Mouse (Mus musculus) adrenal gland, postnatal 14 days (tissue): Measurements from ENCODE around the gene Rimbp2. TPM values are rescaled to one million over a fixed set of nuclear protein-coding genes. Genes with fewer than 3 reads are reported as not detected.

Experiments used
- DNase-seq: peaks from one replicate; pipeline ENCODE4 v3.0.0; 2021; ENCODE audit warnings: mixed read lengths
- total RNA-seq: library from RNA; stranded (reverse); gene quantifications from 2 replicates; pipeline ENCODE4 v1.2.3, GENCODE M21; 2021

Gene Rimbp2
- total RNA-seq, 1 experiment from 2014 or later, result 5.7 TPM

DNA sequence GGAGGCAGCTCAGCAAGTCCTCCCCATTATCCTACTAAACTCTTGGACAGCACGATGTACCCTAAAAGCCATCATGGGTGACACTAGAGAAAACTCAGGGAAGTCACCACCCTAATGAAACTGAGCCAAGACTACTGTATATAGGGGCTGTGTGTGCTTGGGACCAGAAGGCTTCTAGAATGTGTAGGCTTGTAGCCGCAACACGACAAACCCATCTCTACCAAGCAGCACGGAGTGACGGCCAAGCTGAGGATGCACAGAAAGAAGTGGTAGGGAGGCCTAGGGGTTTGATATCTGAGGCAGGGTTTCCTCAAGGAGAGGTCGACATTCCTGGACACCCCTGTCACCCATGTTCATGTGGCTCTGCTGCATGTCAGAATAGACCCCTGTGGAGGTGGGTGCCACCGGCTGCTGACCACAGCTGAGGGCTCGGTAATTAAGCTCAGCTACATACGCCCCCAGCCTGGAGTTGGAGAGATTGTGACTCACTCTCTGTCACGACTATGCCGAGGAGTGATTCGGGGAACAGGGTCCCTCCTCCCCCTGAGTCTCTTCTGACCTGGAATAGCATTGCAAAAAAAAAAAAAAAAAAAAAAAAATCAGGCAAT, 106.7 kb downstream of the Rimbp2 start:
- DNase-seq, result no peak

- no peak for DNase-seq
Observed at GRCm38 (mm10) chr5:128845033-128845432, 108.3 kb downstream of the Rimbp2 start.

DNA sequence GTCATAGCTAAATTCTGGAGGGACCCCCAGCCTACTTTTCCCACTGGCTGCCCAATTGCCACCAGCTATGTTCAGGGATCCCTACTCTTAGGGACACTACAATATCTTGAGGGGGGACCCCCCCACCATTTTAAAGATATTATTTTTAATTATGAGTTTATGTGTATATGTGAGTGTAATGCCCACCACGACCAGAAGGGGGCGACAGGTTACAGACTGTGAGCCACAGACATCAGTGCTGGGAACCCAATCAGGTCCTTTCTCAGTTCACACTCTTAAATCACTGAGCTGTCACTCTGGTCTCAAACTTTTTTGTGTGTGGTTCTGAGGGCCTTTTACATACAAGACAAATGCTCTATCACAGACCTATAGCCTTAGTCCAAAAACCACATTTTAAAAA, 109.3 kb downstream of the Rimbp2 start:
- no peak for DNase-seq

GRCm38 (mm10) chr5:128841541-128841940, 111.7 kb downstream of the Rimbp2 start:
- no peak for DNase-seq

GRCm38 (mm10) chr5:128837045-128837444, 116.2 kb downstream of the Rimbp2 start:
- DNase-seq, result no peak

DNA sequence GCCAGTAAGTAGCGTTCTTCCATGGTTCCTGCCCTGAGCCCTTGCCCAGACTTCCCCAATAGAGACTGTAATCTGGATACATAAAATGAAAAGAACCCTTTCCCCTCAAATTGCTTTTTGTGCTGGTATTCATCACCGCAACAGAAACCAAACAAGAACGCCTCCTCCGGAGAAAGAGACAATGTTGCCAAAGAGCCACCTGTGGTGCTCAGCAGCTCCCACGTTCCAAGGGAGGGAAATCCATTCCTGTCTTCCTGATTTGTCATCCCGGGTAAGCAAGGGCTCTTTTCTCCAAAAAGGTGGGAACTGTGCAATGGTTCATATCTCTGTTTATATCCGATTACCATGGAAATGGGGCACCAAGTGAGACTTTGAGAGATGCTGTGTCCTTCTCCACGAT, 119.2 kb downstream of the Rimbp2 start:
- no peak for DNase-seq

GRCm38 (mm10) chr5:128822843-128823242, 130.4 kb downstream of the Rimbp2 start:
- no peak for DNase-seq

GRCm38 (mm10) chr5:128819638-128820285, 133.5 kb downstream of the Rimbp2 start:
- DNase-seq, result no peak

- no peak for DNase-seq
Observed at GRCm38 (mm10) chr5:128815629-128816028, 137.7 kb downstream of the Rimbp2 start.

DNA sequence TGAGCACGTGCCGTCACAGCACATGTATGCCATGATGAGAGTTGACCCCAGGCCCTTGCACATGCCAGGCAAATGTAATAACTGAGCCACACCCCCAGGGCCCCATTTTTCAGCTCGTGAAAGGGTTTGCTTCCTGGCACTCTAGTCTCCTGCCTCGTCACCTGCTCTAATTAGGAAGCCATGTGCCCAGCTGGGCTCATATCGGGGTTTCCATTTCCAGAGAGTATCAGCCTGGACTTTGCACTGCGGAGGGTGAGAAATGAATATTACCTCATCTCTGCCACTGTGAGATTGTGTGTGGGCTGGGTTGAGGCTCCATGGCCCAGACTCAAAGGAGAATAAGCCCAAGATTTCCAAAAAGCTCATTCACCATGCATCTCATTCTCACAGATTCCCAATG, 138.2 kb downstream of the Rimbp2 start:
- no peak for DNase-seq

- no peak for DNase-seq
Observed at GRCm38 (mm10) chr5:128813121-128813520, 140.2 kb downstream of the Rimbp2 start.

DNA sequence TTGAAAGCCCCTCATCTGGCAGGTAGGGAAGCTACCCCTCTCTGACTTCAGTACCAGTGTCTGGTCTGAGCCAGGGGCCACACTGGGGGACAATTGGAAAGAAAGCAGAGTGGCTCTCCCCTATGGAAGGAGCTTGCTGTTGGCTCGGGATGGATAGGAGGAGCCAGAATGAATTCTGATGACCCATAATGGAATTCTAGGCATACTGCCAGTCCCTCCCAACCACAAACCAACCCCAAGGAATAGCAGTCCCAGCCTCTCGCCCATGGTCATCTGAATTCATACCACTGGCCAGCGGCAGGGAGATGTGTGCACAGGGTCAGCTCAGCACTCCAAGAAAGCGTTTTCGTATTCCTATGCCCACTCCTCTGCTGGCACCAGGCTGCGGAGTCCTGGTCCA, 141.9 kb downstream of the Rimbp2 start:
- no peak for DNase-seq

GRCm38 (mm10) chr5:128810006-128810405, 143.3 kb downstream of the Rimbp2 start:
- peak; percentile 15 for DNase-seq

DNA sequence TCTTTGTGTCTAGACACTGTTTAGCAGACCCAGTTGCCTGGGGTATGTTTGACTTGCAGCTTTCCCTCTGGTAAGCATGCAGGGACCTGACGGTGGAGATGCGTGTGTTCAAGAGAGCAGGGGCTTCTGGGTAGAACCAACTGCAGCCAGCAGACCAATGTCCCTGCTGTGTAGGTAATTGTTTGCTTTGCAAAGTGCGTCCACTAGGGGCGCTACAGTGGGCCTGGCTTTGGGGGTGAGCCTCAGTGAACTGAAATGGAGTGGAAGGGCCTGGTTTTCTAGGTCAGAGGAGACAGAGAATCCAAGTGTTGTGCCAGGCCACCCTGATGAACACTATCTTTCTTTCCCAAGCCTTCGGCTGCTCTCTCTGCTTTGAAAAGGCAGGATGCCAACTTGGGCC, 143.9 kb downstream of the Rimbp2 start:
- DNase-seq, result peak; percentile 41

GRCm38 (mm10) chr5:128808547-128809182, 144.6 kb downstream of the Rimbp2 start:
- peak; percentile 46 for DNase-seq

DNA sequence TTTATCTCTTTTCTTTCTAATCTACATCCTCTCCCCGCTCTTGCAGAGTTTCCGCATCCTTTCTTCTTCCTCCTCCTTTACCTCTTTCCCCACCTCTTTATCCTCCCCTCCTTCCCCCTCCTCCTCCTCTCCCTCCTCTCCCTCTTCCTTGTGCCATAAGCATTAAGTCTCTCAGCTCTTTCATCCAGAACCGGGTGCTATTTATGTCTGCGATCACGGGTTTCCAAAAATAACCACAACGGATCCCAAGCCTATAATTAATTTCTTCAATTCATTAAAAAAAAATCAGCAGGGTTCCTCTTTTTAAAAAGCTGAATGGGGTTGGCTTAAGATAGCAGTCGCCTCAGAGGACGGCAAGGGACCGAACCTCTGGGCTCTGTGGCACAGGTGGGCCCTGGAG, 145.9 kb downstream of the Rimbp2 start:
- DNase-seq, result no peak

DNA sequence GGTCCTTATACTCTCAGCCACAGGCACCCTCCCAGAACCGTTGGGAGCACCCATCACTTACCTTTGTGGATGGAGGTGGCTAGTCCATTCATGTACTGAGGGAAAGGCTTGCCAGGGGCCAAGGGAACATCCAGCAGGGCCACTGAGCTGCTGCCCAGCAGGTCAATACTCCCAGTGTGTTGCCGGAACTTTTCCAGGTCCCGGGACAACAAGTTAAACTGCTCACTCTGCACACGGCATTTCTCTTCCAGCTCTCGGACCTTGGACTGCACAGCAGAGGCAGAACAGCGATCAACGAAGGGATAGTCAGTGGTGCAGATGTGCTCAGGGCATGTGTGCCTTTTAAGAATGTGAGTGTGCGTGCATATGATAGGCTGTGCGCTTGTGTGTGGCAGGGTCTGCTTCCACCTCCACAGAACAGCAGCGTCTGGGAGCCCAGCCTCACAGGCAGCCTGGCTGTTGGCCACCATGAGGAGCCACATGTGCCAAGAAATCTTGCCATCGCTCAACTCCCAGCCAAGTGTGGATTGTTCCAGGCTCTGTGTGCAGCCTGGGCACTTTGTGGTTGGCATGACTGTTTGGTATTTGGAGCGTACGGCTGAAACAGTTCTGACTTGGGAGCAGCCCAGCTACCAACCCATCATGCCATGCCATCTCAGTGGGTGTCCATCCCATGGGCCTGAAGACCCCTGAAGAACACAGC, 146.8 kb downstream of the Rimbp2 start:
- peak; percentile 16 for DNase-seq

GRCm38 (mm10) chr5:128805092-128805491, 148.2 kb downstream of the Rimbp2 start:
- DNase-seq, result no peak

GRCm38 (mm10) chr5:128800592-128800991, 152.7 kb downstream of the Rimbp2 start:
- DNase-seq, result no peak

DNA sequence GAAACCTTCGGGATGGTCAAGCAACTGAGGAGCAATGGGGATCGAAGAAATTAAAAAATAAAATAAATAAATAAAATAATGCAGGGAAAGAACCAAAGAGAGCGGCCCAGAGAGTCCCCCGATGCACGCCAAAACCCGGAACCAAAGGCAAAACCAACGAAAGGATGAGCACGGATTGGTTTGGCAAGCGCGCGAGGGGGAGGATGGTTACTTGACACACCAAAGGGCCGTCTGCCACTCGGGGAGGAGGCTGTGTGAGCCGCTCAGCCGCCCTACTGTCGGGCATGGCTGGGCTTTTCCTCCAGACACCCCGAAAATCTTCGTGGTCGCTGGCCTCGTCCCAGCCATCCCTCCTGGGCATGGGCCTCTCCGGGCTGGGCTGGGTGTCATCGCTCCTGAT, 171.7 kb downstream of the Rimbp2 start:
- DNase-seq, result no peak

DNA sequence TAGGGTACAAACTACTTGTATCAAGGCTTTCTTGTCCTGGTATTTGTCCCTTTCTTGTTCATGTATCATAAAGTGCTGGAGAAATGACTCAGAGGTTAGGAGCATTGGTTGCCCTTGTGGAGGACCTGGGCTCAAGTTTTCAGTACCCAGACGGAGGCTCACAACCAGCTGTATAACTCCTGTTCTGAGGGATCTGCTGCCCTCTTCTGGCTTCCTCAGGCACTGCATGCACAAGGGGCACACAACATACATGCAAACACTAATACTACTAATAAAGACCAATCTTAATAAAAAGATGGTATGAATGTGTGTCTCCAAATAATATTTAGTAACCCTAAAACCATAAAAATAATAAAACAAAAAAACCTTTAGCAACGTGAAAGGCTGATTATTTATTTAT, 176.9 kb downstream of the Rimbp2 start:
- DNase-seq, result no peak

GRCm38 (mm10) chr5:128769026-128769631, 184.2 kb downstream of the Rimbp2 start:
- no peak for DNase-seq

- DNase-seq, result no peak
Observed at GRCm38 (mm10) chr5:128761118-128761517, 192.2 kb downstream of the Rimbp2 start.
